Mouse (Mus musculus): ENCODE data around the gene Kcmf1.

GRCm38 (mm10) chr6:72916330-72916729 is 16.6 kb upstream of the Kcmf1 start:
- TF ChIP-seq POLR2A (IDR thresholded peaks at IDR 0.05; ENCODE audit: insufficient read depth, low read depth, low read length) (no peak), CTCF (IDR thresholded peaks at IDR 0.05; ENCODE audit: insufficient read depth, low read depth, low read length) (no peak)
